Comparison of ENCODE assay signal across 15 mouse cellular contexts in genomic region chr1:191878518-191878921, GRCm38 (mm10). TPM values are rescaled to one million over a fixed set of nuclear protein-coding genes. Genes with fewer than 3 reads are reported as not detected.
A peak's percentile ranks its signal among the peaks of the same experiment; 100 is the strongest.
DNase-seq lines count a peak whose midpoint lies in the region; ATAC-seq and TF ChIP-seq lines count a peak whose summit lies in the region.
"Had no signal": no experiment of that assay in that cellular context is flagged by ENCODE, and none has a peak within 500 bp of the region (broad histone marks: within the 10 kb centered on the region; RNA-seq: fewer than 3 reads in every experiment).

No protein-coding gene starts in this region.

- 0 out of 2 replicates have a peak overlapping the region, but pooled peaks have one; percentile 13 for H3K27ac ChIP-seq in embryonic facial prominence, embryonic 13.5 days
- no peak overlapping the region for H3K27ac ChIP-seq in embryonic facial prominence, embryonic 10.5 days (replicated peaks)
- H3K27ac ChIP-seq in hindbrain, embryonic 16.5 days (ENCODE audit: low read depth, low read length): no peak overlapping the region
- H3K27ac ChIP-seq in hindbrain, embryonic 11.5 days (ENCODE audit: low read depth, low read length): no peak overlapping the region
- 0 out of 2 replicates have a peak overlapping the region, but pooled peaks have one; percentile 49 for H3K27ac ChIP-seq in midbrain, embryonic 10.5 days (replicated peaks)
- H3K27ac ChIP-seq in midbrain, embryonic 13.5 days: no peak overlapping the region
- no peak overlapping the region for H3K27ac ChIP-seq in cerebellum, adult 2 months (ENCODE audit: insufficient read depth, low read length)
- H3K27ac ChIP-seq: kidney, embryonic 15.5 days; limb, embryonic 13.5 days; midbrain, embryonic 12.5 days had no signal

- H3K4me3 ChIP-seq in embryonic facial prominence, embryonic 13.5 days: no peak overlapping the region
- H3K4me3 ChIP-seq in embryonic facial prominence, embryonic 10.5 days: no peak overlapping the region
- no peak overlapping the region for H3K4me3 ChIP-seq in hindbrain, embryonic 16.5 days (ENCODE audit: low read length)
- H3K4me3 ChIP-seq in hindbrain, embryonic 11.5 days (ENCODE audit: low read depth, low read length): no peak overlapping the region
- H3K4me3 ChIP-seq in midbrain, embryonic 10.5 days: no peak overlapping the region
- no peak overlapping the region for H3K4me3 ChIP-seq in midbrain, embryonic 13.5 days (replicated peaks)
- no peak overlapping the region for H3K4me3 ChIP-seq in cerebellum, adult 2 months (replicated peaks; ENCODE audit: insufficient read depth, low read depth, low read length)
- H3K4me3 ChIP-seq: kidney, embryonic 15.5 days; limb, embryonic 13.5 days; midbrain, embryonic 12.5 days had no signal

- H3K4me2 ChIP-seq in embryonic facial prominence, embryonic 13.5 days: no peak overlapping the region
- no peak overlapping the region for H3K4me2 ChIP-seq in hindbrain, embryonic 16.5 days (ENCODE audit: low read length)
- H3K4me2 ChIP-seq in hindbrain, embryonic 11.5 days (replicated peaks; ENCODE audit: low read depth, low read length): no peak overlapping the region
- no peak overlapping the region for H3K4me2 ChIP-seq in midbrain, embryonic 13.5 days (replicated peaks)
- H3K4me2 ChIP-seq: kidney, embryonic 15.5 days; limb, embryonic 13.5 days; midbrain, embryonic 12.5 days had no signal

- H3K36me3 ChIP-seq in embryonic facial prominence, embryonic 13.5 days: no peaks in the 10 kb centered on the region
- no peaks in the 10 kb centered on the region for H3K36me3 ChIP-seq in embryonic facial prominence, embryonic 10.5 days (replicated peaks)
- no peaks in the 10 kb centered on the region for H3K36me3 ChIP-seq in hindbrain, embryonic 16.5 days (ENCODE audit: control insufficient read depth, insufficient read depth, low read length)
- H3K36me3 ChIP-seq in hindbrain, embryonic 11.5 days (ENCODE audit: control insufficient read depth, insufficient read depth, low read length): no peaks in the 10 kb centered on the region
- H3K36me3 ChIP-seq in midbrain, embryonic 10.5 days: no peaks in the 10 kb centered on the region
- no peaks in the 10 kb centered on the region for H3K36me3 ChIP-seq in midbrain, embryonic 13.5 days
- H3K36me3 ChIP-seq: kidney, embryonic 15.5 days; limb, embryonic 13.5 days; midbrain, embryonic 12.5 days had no signal

- H3K9ac ChIP-seq in embryonic facial prominence, embryonic 13.5 days: no peak overlapping the region
- H3K9ac ChIP-seq in hindbrain, embryonic 16.5 days (ENCODE audit: low read depth, low read length): no peak overlapping the region
- H3K9ac ChIP-seq in hindbrain, embryonic 11.5 days (ENCODE audit: low read depth, low read length): no peak overlapping the region
- H3K9ac ChIP-seq in midbrain, embryonic 13.5 days (replicated peaks): no peak overlapping the region
- H3K9ac ChIP-seq: kidney, embryonic 15.5 days; limb, embryonic 13.5 days; midbrain, embryonic 12.5 days had no signal

- no peaks in the 10 kb centered on the region for H3K27me3 ChIP-seq in embryonic facial prominence, embryonic 13.5 days
- no peaks in the 10 kb centered on the region for H3K27me3 ChIP-seq in embryonic facial prominence, embryonic 10.5 days (replicated peaks; ENCODE audit: low read depth, poor library complexity, severe bottlenecking)
- no peaks in the 10 kb centered on the region for H3K27me3 ChIP-seq in hindbrain, embryonic 16.5 days (replicated peaks; ENCODE audit: control insufficient read depth, insufficient read depth, low read length)
- no peaks in the 10 kb centered on the region for H3K27me3 ChIP-seq in hindbrain, embryonic 11.5 days (ENCODE audit: control insufficient read depth, insufficient read depth, low read length)
- H3K27me3 ChIP-seq in midbrain, embryonic 10.5 days (ENCODE audit: low read depth, poor library complexity, severe bottlenecking): no peaks in the 10 kb centered on the region
- no peaks in the 10 kb centered on the region for H3K27me3 ChIP-seq in midbrain, embryonic 13.5 days
- H3K27me3 ChIP-seq in cerebellum, adult 2 months (ENCODE audit: control insufficient read depth, insufficient read depth, low read length): no peaks in the 10 kb centered on the region
- H3K27me3 ChIP-seq: kidney, embryonic 15.5 days; limb, embryonic 13.5 days; midbrain, embryonic 12.5 days had no signal

- no peak for TF ChIP-seq CTCF in cerebellum, adult 2 months (IDR thresholded peaks at IDR 0.05; ENCODE audit: borderline replicate concordance, insufficient read depth, low read depth, low read length)

- TF ChIP-seq POLR2A in cerebellum, adult 2 months (IDR thresholded peaks at IDR 0.05; ENCODE audit: borderline replicate concordance, insufficient read depth, low read length): no peak

- WGBS in embryonic facial prominence, embryonic 13.5 days: 38% methylated on average over 4 of the region's 4 CpGs
- WGBS in embryonic facial prominence, embryonic 10.5 days: 85% methylated on average over 4 of the region's 4 CpGs
- WGBS in hindbrain, embryonic 16.5 days: 53% methylated on average over 4 of the region's 4 CpGs
- WGBS in hindbrain, embryonic 11.5 days: 91% methylated on average over 4 of the region's 4 CpGs
- 76% methylated on average over 4 of the region's 4 CpGs for WGBS in midbrain, embryonic 10.5 days
- WGBS in midbrain, embryonic 13.5 days: 56% methylated on average over 4 of the region's 4 CpGs
- WGBS in cerebellum, adult 2 months: 31% methylated on average over 4 of the region's 4 CpGs

- no peak for DNase-seq in embryonic facial prominence, embryonic 10.5 days (ENCODE audit: low spot score)
- DNase-seq in hindbrain, embryonic 11.5 days (ENCODE audit: low spot score): no peak
- no peak for DNase-seq in midbrain, embryonic 10.5 days (ENCODE audit: low spot score)
- peak; percentile 48 for DNase-seq in heart, postnatal 4 days
- DNase-seq in cerebellum, adult 2 months: no peak
- DNase-seq: cerebellum, adult 9-11 months; layer of hippocampus, adult 9-11 months; right cerebral cortex, adult 18-20 months; thymus, adult 2 months had no signal

- H3K4me1 ChIP-seq in embryonic facial prominence, embryonic 13.5 days: peaks cover 31% of the 10 kb centered on the region
- peaks cover 33% of the 10 kb centered on the region for H3K4me1 ChIP-seq in embryonic facial prominence, embryonic 10.5 days
- no peaks in the 10 kb centered on the region for H3K4me1 ChIP-seq in hindbrain, embryonic 16.5 days (ENCODE audit: control insufficient read depth, insufficient read depth, low read depth, low read length)
- no peaks in the 10 kb centered on the region for H3K4me1 ChIP-seq in hindbrain, embryonic 11.5 days (replicated peaks; ENCODE audit: control insufficient read depth, insufficient read depth, low read length)
- H3K4me1 ChIP-seq in midbrain, embryonic 10.5 days: peaks cover 20% of the 10 kb centered on the region
- H3K4me1 ChIP-seq in midbrain, embryonic 13.5 days (replicated peaks): 0 out of 2 replicates have a peak, but pooled peaks cover 9% of the 10 kb centered on the region
- no peaks in the 10 kb centered on the region for H3K4me1 ChIP-seq in cerebellum, adult 2 months (ENCODE audit: control insufficient read depth, insufficient read depth, low read length)
- H3K4me1 ChIP-seq: midbrain, embryonic 12.5 days had no signal

- ATAC-seq in embryonic facial prominence, embryonic 13.5 days (ENCODE audit: insufficient number of reproducible peaks, insufficient read depth, low FRiP score, low TSS enrichment, low read depth): no peak
- ATAC-seq in hindbrain, embryonic 16.5 days: peak; percentile 30; the same call in 1 of the 2 replicates
- no peak for ATAC-seq in hindbrain, embryonic 11.5 days (ENCODE audit: low FRiP score)
- ATAC-seq in midbrain, embryonic 13.5 days: no peak

- no peaks in the 10 kb centered on the region for H3K9me3 ChIP-seq in embryonic facial prominence, embryonic 13.5 days
- H3K9me3 ChIP-seq in embryonic facial prominence, embryonic 10.5 days: no peaks in the 10 kb centered on the region
- no peaks in the 10 kb centered on the region for H3K9me3 ChIP-seq in hindbrain, embryonic 16.5 days (ENCODE audit: control insufficient read depth, low read length)
- H3K9me3 ChIP-seq in hindbrain, embryonic 11.5 days (ENCODE audit: control insufficient read depth, low read length): no peaks in the 10 kb centered on the region
- H3K9me3 ChIP-seq in midbrain, embryonic 10.5 days (replicated peaks): no peaks in the 10 kb centered on the region
- H3K9me3 ChIP-seq in midbrain, embryonic 13.5 days: no peaks in the 10 kb centered on the region
- H3K9me3 ChIP-seq: kidney, embryonic 15.5 days; limb, embryonic 13.5 days; midbrain, embryonic 12.5 days had no signal

RNA-seq across cellular contexts. Expression of gene Slc30a1, which starts 28.0 kb away (rescaled TPM):
- 1.7 and 2.0 TPM in 2 replicates for polyA plus RNA-seq in embryonic facial prominence, embryonic 13.5 days (2015; fragmentation: Nextera tagmentation; extraction: Ambion mirVana)
- polyA plus RNA-seq in embryonic facial prominence, embryonic 10.5 days (2016; fragmentation: Nextera tagmentation; extraction: Ambion mirVana): 1.5 and 1.8 TPM in 2 replicates
- 2.0 and 2.2 TPM in 2 replicates for polyA plus RNA-seq in hindbrain, embryonic 16.5 days (2015; fragmentation: Nextera tagmentation; extraction: Ambion mirVana)
- 1.9 and 2.6 TPM in 2 replicates for polyA plus RNA-seq in hindbrain, embryonic 11.5 days (2014; fragmentation: Nextera tagmentation; extraction: Ambion mirVana)
- 1.2 and 1.3 TPM in 2 replicates for polyA plus RNA-seq in midbrain, embryonic 10.5 days (2016; fragmentation: Nextera tagmentation; extraction: Ambion mirVana)
- 1.8 and 2.1 TPM in 2 replicates for polyA plus RNA-seq in midbrain, embryonic 13.5 days (2015; fragmentation: Nextera tagmentation; extraction: Ambion mirVana)
- 10 to 100 TPM; 25.1 to 29.4 TPM for total RNA-seq in heart, postnatal 4 days (2021)
- 14.1 and 15.3 TPM in 2 replicates for polyA plus RNA-seq in cerebellum, adult 2 months (2012; rRNA removed)

RNA-seq across cellular contexts. Expression of gene Nek2, which starts 57.3 kb away (rescaled TPM):
- polyA plus RNA-seq in embryonic facial prominence, embryonic 13.5 days (2015; fragmentation: Nextera tagmentation; extraction: Ambion mirVana): 33.6 and 35.0 TPM in 2 replicates
- polyA plus RNA-seq in embryonic facial prominence, embryonic 10.5 days (2016; fragmentation: Nextera tagmentation; extraction: Ambion mirVana): 60.0 and 62.2 TPM in 2 replicates
- 7.5 and 9.4 TPM in 2 replicates for polyA plus RNA-seq in hindbrain, embryonic 16.5 days (2015; fragmentation: Nextera tagmentation; extraction: Ambion mirVana)
- polyA plus RNA-seq in hindbrain, embryonic 11.5 days (2014; fragmentation: Nextera tagmentation; extraction: Ambion mirVana): 33.5 and 41.4 TPM in 2 replicates
- polyA plus RNA-seq in midbrain, embryonic 10.5 days (2016; fragmentation: Nextera tagmentation; extraction: Ambion mirVana): 63.3 and 66.6 TPM in 2 replicates
- polyA plus RNA-seq in midbrain, embryonic 13.5 days (2015; fragmentation: Nextera tagmentation; extraction: Ambion mirVana): 18.6 and 20.0 TPM in 2 replicates
- total RNA-seq in heart, postnatal 4 days (2021): 10 to 100 TPM; 29.0 to 32.1 TPM
- polyA plus RNA-seq in cerebellum, adult 2 months (2012; rRNA removed): 4.5 and 5.0 TPM in 2 replicates

Comparison
In these comparisons a context has a peak if more than half of its experiments do, and no peak if none do; other contexts are left out.
1. H3K27ac ChIP-seq: peak in embryonic facial prominence, embryonic 13.5 days (single experiment) and midbrain, embryonic 10.5 days (single experiment); none in embryonic facial prominence, embryonic 10.5 days (single experiment), hindbrain, embryonic 16.5 days (single experiment), hindbrain, embryonic 11.5 days (single experiment), midbrain, embryonic 13.5 days (single experiment) and cerebellum, adult 2 months (single experiment).